Mouse (Mus musculus) midbrain, embryonic 13.5 days (tissue): Measurements from ENCODE around the gene Rras. TPM values are rescaled to one million over a fixed set of nuclear protein-coding genes. Genes with fewer than 3 reads are reported as not detected.
A peak's percentile ranks its signal among the peaks of the same experiment; 100 is the strongest.
"Not testable (repeated sequence)": the region's sequence is repeated elsewhere in the genome, so short reads cannot be mapped to it uniquely, and the experiment has no call there.

Experiments
- ATAC-seq: fragments of 200-750 bp; cut with Nextera tagmentation; 2 replicates; pipeline ENCODE4 v1.8.0; 2017; ENCODE audit warnings: mild to moderate bottlenecking, moderate TSS enrichment, moderate library complexity
- H3K27ac ChIP-seq: fragments of 300-500 bp; sonication (generic); 2 replicates; pipeline ENCODE4 v1.5.1; 2015; ENCODE audit warnings: inconsistent platforms, mild to moderate bottlenecking, moderate library complexity
- H3K27me3 ChIP-seq: fragments of 300-500 bp; sonication (generic); 2 replicates; pipeline ENCODE4 v1.6.1; 2015; ENCODE audit warnings: mild to moderate bottlenecking, inconsistent platforms
- H3K36me3 ChIP-seq: fragments of 300-500 bp; sonication (generic); 2 replicates; pipeline ENCODE4 v1.6.1; 2015; ENCODE audit warnings: mild to moderate bottlenecking, inconsistent platforms
- H3K4me1 ChIP-seq: fragments of 300-500 bp; sonication (generic); replicated peaks from 2 replicates; pipeline ENCODE4 v1.6.1; 2015; ENCODE audit warnings: inconsistent platforms
- H3K4me2 ChIP-seq: fragments of 300-500 bp; sonication (generic); replicated peaks from 2 replicates; pipeline ENCODE4 v1.6.1; 2015; ENCODE audit warnings: moderate library complexity, mild to moderate bottlenecking, inconsistent platforms
- H3K4me3 ChIP-seq: fragments of 300-500 bp; sonication (generic); replicated peaks from 2 replicates; pipeline ENCODE4 v1.5.1; 2015; ENCODE audit warnings: mild to moderate bottlenecking, inconsistent platforms
- H3K9ac ChIP-seq: fragments of 300-500 bp; sonication (generic); replicated peaks from 2 replicates; pipeline ENCODE4 v1.6.1; 2015; ENCODE audit warnings: mild to moderate bottlenecking, inconsistent platforms
- H3K9me3 ChIP-seq: fragments of 300-500 bp; sonication (generic); 2 replicates; pipeline ENCODE4 v1.6.1; 2016; ENCODE audit warnings: mild to moderate bottlenecking, inconsistent platforms
- WGBS: fragments of 180-500 bp; shearing (Covaris S2); methylation state at CpG from one replicate; pipeline ENCODE4 v1.1.7; 2015; 5-methylcytosine and 5-hydroxymethylcytosine counted together
- polyA plus RNA-seq: library from polyadenylated mRNA; unstranded; fragments of >200 nt; fragmentation: Nextera tagmentation; extraction: Ambion mirVana; gene quantifications from 2 replicates; pipeline ENCODE4 v1.2.1, GENCODE M21; 2015

Gene Rras
- polyA plus RNA-seq, 1 experiment from 2014 or later = 9.6 TPM

GRCm38 (mm10) chr7:45016761-45017160 lies 1.0 kb upstream of the Rras start:
- peaks cover 7% of the 10 kb centered on the region; the same call in 1 of the 2 replicates for H3K27me3 ChIP-seq
- H3K9ac ChIP-seq = peak overlapping the region; percentile 71
- ATAC-seq = no peak
- H3K27ac ChIP-seq = peak overlapping the region; percentile 80
- 5% methylated on average over 4 of the region's 4 CpGs for WGBS
- H3K4me2 ChIP-seq = peak overlapping the region; percentile 76
- no peaks in the 10 kb centered on the region for H3K9me3 ChIP-seq
- peak overlapping the region; percentile 95 for H3K4me3 ChIP-seq
- peaks cover 42% of the 10 kb centered on the region for H3K4me1 ChIP-seq
- H3K36me3 ChIP-seq = peaks cover 23% of the 10 kb centered on the region

- H3K27me3 ChIP-seq = peaks cover 7% of the 10 kb centered on the region; the same call in 1 of the 2 replicates
- no peaks in the 10 kb centered on the region for H3K9me3 ChIP-seq
- no peak overlapping the region for H3K27ac ChIP-seq
- H3K4me2 ChIP-seq = peak overlapping the region; percentile 76; the same call in 1 of the 2 replicates
- ATAC-seq = no peak
- WGBS = 40% methylated on average over 8 of the region's 8 CpGs
- no peaks in the 10 kb centered on the region for H3K36me3 ChIP-seq
- H3K4me3 ChIP-seq = no peak overlapping the region
- no peak overlapping the region for H3K9ac ChIP-seq
- H3K4me1 ChIP-seq = peaks cover 32% of the 10 kb centered on the region
Observed at GRCm38 (mm10) chr7:45019031-45019571, 1.3 kb downstream of the Rras start.

- H3K4me3 ChIP-seq = no peak overlapping the region
- ATAC-seq = no peak
- H3K27ac ChIP-seq = no peak overlapping the region
- peaks cover 7% of the 10 kb centered on the region; the same call in 1 of the 2 replicates for H3K27me3 ChIP-seq
- no peaks in the 10 kb centered on the region for H3K36me3 ChIP-seq
- H3K9ac ChIP-seq = no peak overlapping the region
- H3K4me2 ChIP-seq = no peak overlapping the region
- H3K4me1 ChIP-seq = peaks cover 21% of the 10 kb centered on the region
- WGBS = 81% methylated on average over 9 of the region's 9 CpGs
- H3K9me3 ChIP-seq = no peaks in the 10 kb centered on the region
Observed at GRCm38 (mm10) chr7:45020225-45020624, 2.5 kb downstream of the Rras start.

- not testable (repeated sequence) for H3K4me3 ChIP-seq, H3K9ac ChIP-seq, ATAC-seq, H3K27me3 ChIP-seq, H3K27ac ChIP-seq, H3K4me2 ChIP-seq, H3K9me3 ChIP-seq
- Histone ChIP-seq H3K36me3 (peaks cover 22% of the 10 kb centered on the region), H3K4me1 (peaks cover 13% of the 10 kb centered on the region)
- 82% methylated on average over 5 of the region's 5 CpGs for WGBS
Observed at GRCm38 (mm10) chr7:45023711-45024110, 6.0 kb downstream of the Rras start.

- 89% methylated on average over 15 of the region's 15 CpGs for WGBS
- H3K27ac ChIP-seq = peak overlapping the region; percentile 5; the same call in 1 of the 2 replicates
- ATAC-seq = no peak
Observed at GRCm38 (mm10) chr7:45024281-45025248, 6.8 kb downstream of the Rras start.

GRCm38 (mm10) chr7:45025601-45026220 lies 8.0 kb downstream of the Rras start:
- Histone ChIP-seq H3K4me1 (peaks cover 13% of the 10 kb centered on the region), H3K9me3 (no peaks in the 10 kb centered on the region), H3K4me2 (no peak overlapping the region), H3K27me3 (no peaks in the 10 kb centered on the region), H3K9ac (no peak overlapping the region), H3K27ac (peak overlapping the region; percentile 19; the same call in 1 of the 2 replicates), H3K36me3 (peaks cover 42% of the 10 kb centered on the region), H3K4me3 (no peak overlapping the region)
- no peak for ATAC-seq
- 82% methylated on average over 8 of the region's 8 CpGs for WGBS

More at GRCm38 (mm10) chr7:45024281-45025248, 6.8 kb downstream of the Rras start:
- Histone ChIP-seq H3K4me1 (peaks cover 13% of the 10 kb centered on the region), H3K4me3 (no peak overlapping the region), H3K9me3 (no peaks in the 10 kb centered on the region), H3K4me2 (no peak overlapping the region), H3K9ac (no peak overlapping the region), H3K27me3 (peaks cover 7% of the 10 kb centered on the region; the same call in 1 of the 2 replicates), H3K36me3 (peaks cover 31% of the 10 kb centered on the region)

- Histone ChIP-seq H3K27me3 (no peaks in the 10 kb centered on the region), H3K9me3 (no peaks in the 10 kb centered on the region), H3K4me1 (peaks cover 13% of the 10 kb centered on the region), H3K36me3 (peaks cover 48% of the 10 kb centered on the region), H3K4me2 (no peak overlapping the region), H3K9ac (no peak overlapping the region), H3K27ac (peak overlapping the region; percentile 19), H3K4me3 (no peak overlapping the region)
- ATAC-seq = peak; percentile 49
- 28% methylated on average over 2 of the region's 2 CpGs for whole genome bisulfite sequencing
Observed at GRCm38 (mm10) chr7:45026256-45026655, 8.5 kb downstream of the Rras start.

GRCm38 (mm10) chr7:45027761-45028160 lies 10.0 kb downstream of the Rras start:
- H3K9ac ChIP-seq = no peak overlapping the region
- 92% methylated on average over 9 of the region's 9 CpGs for WGBS
- peaks cover 13% of the 10 kb centered on the region for H3K4me1 ChIP-seq
- no peak overlapping the region for H3K4me3 ChIP-seq
- H3K9me3 ChIP-seq = no peaks in the 10 kb centered on the region
- peaks cover 63% of the 10 kb centered on the region for H3K36me3 ChIP-seq
- H3K27ac ChIP-seq = no peak overlapping the region
- ATAC-seq = no peak
- no peak overlapping the region for H3K4me2 ChIP-seq
- no peaks in the 10 kb centered on the region for H3K27me3 ChIP-seq

GRCm38 (mm10) chr7:45028351-45028750 lies 10.6 kb downstream of the Rras start:
- ATAC-seq = no peak

GRCm38 (mm10) chr7:45029995-45030394 lies 12.2 kb downstream of the Rras start:
- no peak overlapping the region for H3K4me3 ChIP-seq
- WGBS = 94% methylated on average over 6 of the region's 6 CpGs
- no peak overlapping the region for H3K4me2 ChIP-seq
- H3K9me3 ChIP-seq = no peaks in the 10 kb centered on the region
- H3K36me3 ChIP-seq = peaks cover 85% of the 10 kb centered on the region
- no peak overlapping the region for H3K27ac ChIP-seq
- H3K9ac ChIP-seq = no peak overlapping the region
- no peaks in the 10 kb centered on the region for H3K27me3 ChIP-seq
- no peak for ATAC-seq
- H3K4me1 ChIP-seq = peaks cover 13% of the 10 kb centered on the region

More at GRCm38 (mm10) chr7:45028351-45028750, 10.6 kb downstream of the Rras start:
- no peak overlapping the region for H3K27ac ChIP-seq
- H3K9ac ChIP-seq = no peak overlapping the region
- peaks cover 69% of the 10 kb centered on the region for H3K36me3 ChIP-seq
- no peaks in the 10 kb centered on the region for H3K27me3 ChIP-seq
- WGBS = 95% methylated on average over 11 of the region's 11 CpGs
- no peak overlapping the region for H3K4me2 ChIP-seq
- no peak overlapping the region for H3K4me3 ChIP-seq
- no peaks in the 10 kb centered on the region for H3K9me3 ChIP-seq
- peaks cover 13% of the 10 kb centered on the region for H3K4me1 ChIP-seq

- no peak overlapping the region for H3K27ac ChIP-seq
- H3K36me3 ChIP-seq = peaks cover 94% of the 10 kb centered on the region
- H3K4me1 ChIP-seq = peaks cover 12% of the 10 kb centered on the region
- H3K27me3 ChIP-seq = no peaks in the 10 kb centered on the region
- no peak overlapping the region for H3K4me2 ChIP-seq
- H3K9ac ChIP-seq = no peak overlapping the region
- 94% methylated on average over 8 of the region's 8 CpGs for WGBS
- no peak overlapping the region for H3K4me3 ChIP-seq
- ATAC-seq = no peak
- no peaks in the 10 kb centered on the region for H3K9me3 ChIP-seq
Observed at GRCm38 (mm10) chr7:45030857-45031256, 13.1 kb downstream of the Rras start.
